Mouse (Mus musculus) CH12.LX (cell line): ENCODE measurements around the gene Mettl27. TPM values are rescaled to one million over a fixed set of nuclear protein-coding genes. Genes with fewer than 3 reads are reported as not detected.

Experiments
- DNase-seq: peaks from one replicate; pipeline ENCODE4 v3.0.0-alpha.2; 2013; ENCODE audit errors: extremely low read depth
- H3K27ac ChIP-seq: 2 replicates; pipeline ENCODE4 v1.5.1; 2012; ENCODE audit warnings: low read depth, mild to moderate bottlenecking, control low read depth, moderate library complexity; ENCODE audit not compliant: insufficient read depth
- H3K27me3 ChIP-seq: replicated peaks from 2 replicates; pipeline ENCODE3; 2012; ENCODE audit warnings: inconsistent platforms
- H3K36me3 ChIP-seq, 2 experiments: replicated peaks in 1 of 2; 2 replicates each; pipeline versions ENCODE3 to v1.6.1; 2012; ENCODE audit warnings: inconsistent platforms in 1 of 2, low read length in 1 of 2, mild to moderate bottlenecking in 1 of 2, mixed read lengths in 1 of 2, moderate library complexity in 1 of 2; ENCODE audit not compliant: control insufficient read depth in 1 of 2, insufficient read depth in 1 of 2
- H3K4me1 ChIP-seq, 2 experiments: 2 replicates each; pipeline ENCODE4 v1.6.1; 2012; ENCODE audit warnings: inconsistent platforms in 1 of 2, moderate library complexity in 1 of 2; ENCODE audit not compliant: insufficient read depth in 2 of 2, control insufficient read depth in 1 of 2
- H3K4me2 ChIP-seq: 2 replicates; pipeline ENCODE4 v1.6.1; 2012; ENCODE audit warnings: low read depth, mild to moderate bottlenecking, control low read depth; ENCODE audit not compliant: poor library complexity, insufficient read depth, severe bottlenecking
- H3K4me3 ChIP-seq, 3 experiments: fragments of 150-350 bp in 1 of 3; sonication (generic) in 1 of 3; replicated peaks in 1 of 3; 2 replicates each; pipeline versions ENCODE3 to v1.5.1; 2011 to 2012; ENCODE audit warnings: low read depth in 2 of 3, low read length in 2 of 3, mild to moderate bottlenecking in 2 of 3, moderate library complexity in 2 of 3, control low read depth in 1 of 3, improper control_type of control experiment in 1 of 3, inconsistent platforms in 1 of 3, mixed read lengths in 1 of 3; ENCODE audit not compliant: poor library complexity in 1 of 3
- H3K79me2 ChIP-seq: replicated peaks from 2 replicates; pipeline ENCODE4 v1.6.1; 2012; ENCODE audit warnings: mild to moderate bottlenecking, moderate library complexity; ENCODE audit not compliant: control insufficient read depth, poor library complexity, insufficient read depth, severe bottlenecking; ENCODE audit errors: extremely low read depth
- H3K9ac ChIP-seq: 2 replicates; pipeline ENCODE4 v1.6.1; 2012; ENCODE audit warnings: low read depth, mild to moderate bottlenecking, control low read depth, moderate library complexity; ENCODE audit not compliant: insufficient read depth
- H3K9me3 ChIP-seq: replicated peaks from 2 replicates; pipeline ENCODE3; 2012; ENCODE audit warnings: low read length, inconsistent platforms, mixed read lengths
- BHLHE40 ChIP-seq: IDR thresholded peaks from 2 replicates; pipeline ENCODE4 v1.6.1; 2011; ENCODE audit warnings: mild to moderate bottlenecking, low read depth, low read length, improper control_type of control experiment
- CHD1 ChIP-seq: IDR thresholded peaks from 2 replicates; pipeline ENCODE4 v1.6.1; 2012; ENCODE audit warnings: low read depth, low read length, improper control_type of control experiment, inconsistent platforms
- CHD2 ChIP-seq: IDR thresholded peaks from 2 replicates; pipeline ENCODE4 v1.6.1; 2011; ENCODE audit warnings: low read length, improper control_type of control experiment
- CTCF ChIP-seq, 2 experiments: IDR thresholded peaks in 1 of 2; conservative IDR thresholded peaks in 1 of 2; 2 replicates each; pipeline ENCODE4 v1.5.1; 2011 to 2012; ENCODE audit warnings: low read depth in 2 of 2, low read length in 2 of 2, improper control_type of control experiment in 1 of 2, inconsistent platforms in 1 of 2, mild to moderate bottlenecking in 1 of 2, moderate library complexity in 1 of 2
- E2F4 ChIP-seq: IDR thresholded peaks from 2 replicates; pipeline ENCODE4 v1.6.1; 2011; ENCODE audit warnings: low read depth, low read length, improper control_type of control experiment; ENCODE audit not compliant: insufficient replicate concordance
- ELF1 ChIP-seq: IDR thresholded peaks from 2 replicates; pipeline ENCODE4 v1.6.1; 2014; ENCODE audit warnings: low read depth, mild to moderate bottlenecking, inconsistent platforms, low read length, improper control_type of control experiment
- IRF4 ChIP-seq: IDR thresholded peaks from 2 replicates; pipeline ENCODE4 v1.6.1; 2014; ENCODE audit warnings: low read depth, mild to moderate bottlenecking, inconsistent platforms, low read length, improper control_type of control experiment
- KAT2A ChIP-seq: IDR thresholded peaks from 2 replicates; pipeline ENCODE4 v1.6.1; 2012; ENCODE audit warnings: low read length, improper control_type of control experiment, inconsistent platforms; ENCODE audit not compliant: insufficient replicate concordance
- MAFK ChIP-seq: IDR thresholded peaks from 2 replicates; pipeline ENCODE4 v1.6.1; 2011; ENCODE audit warnings: low read length, improper control_type of control experiment; ENCODE audit not compliant: insufficient replicate concordance
- MAZ ChIP-seq: IDR thresholded peaks from 2 replicates; pipeline ENCODE4 v1.6.1; 2012; ENCODE audit warnings: low read depth, mild to moderate bottlenecking, inconsistent platforms, low read length, improper control_type of control experiment, moderate library complexity
- MYC ChIP-seq: IDR thresholded peaks from 2 replicates; pipeline ENCODE4 v1.6.1; 2011; ENCODE audit warnings: low read depth, mild to moderate bottlenecking, improper control_type of control experiment, low read length
- NRF1 ChIP-seq: IDR thresholded peaks from 2 replicates; pipeline ENCODE4 v1.6.1; 2014; ENCODE audit warnings: low read depth, mild to moderate bottlenecking, inconsistent platforms, low read length, improper control_type of control experiment, moderate library complexity
- POLR2A ChIP-seq: IDR thresholded peaks from 2 replicates; pipeline ENCODE4 v1.6.1; 2011; ENCODE audit warnings: low read depth, mild to moderate bottlenecking, improper control_type of control experiment, low read length
- RAD21 ChIP-seq: IDR thresholded peaks from 2 replicates; pipeline ENCODE4 v1.6.1; 2011; ENCODE audit warnings: low read depth, mild to moderate bottlenecking, low read length, improper control_type of control experiment, moderate library complexity
- RCOR1 ChIP-seq: conservative IDR thresholded peaks from 2 replicates; pipeline ENCODE4 v1.6.1; 2012; ENCODE audit warnings: low read depth, mild to moderate bottlenecking, inconsistent platforms, low read length, improper control_type of control experiment
- SIN3A ChIP-seq: IDR thresholded peaks from 2 replicates; pipeline ENCODE4 v1.6.1; 2012; ENCODE audit warnings: low read length, improper control_type of control experiment, inconsistent platforms
- TBP ChIP-seq: conservative IDR thresholded peaks from 2 replicates; pipeline ENCODE4 v1.6.1; 2011; ENCODE audit warnings: low read depth, low read length, improper control_type of control experiment
- TCF12 ChIP-seq: IDR thresholded peaks from 2 replicates; pipeline ENCODE4 v1.6.1; 2014; ENCODE audit warnings: low read depth, mild to moderate bottlenecking, inconsistent platforms, low read length, improper control_type of control experiment
- USF2 ChIP-seq: conservative IDR thresholded peaks from 2 replicates; pipeline ENCODE4 v1.6.1; 2011; ENCODE audit warnings: low read depth, low read length, improper control_type of control experiment
- ZKSCAN1 ChIP-seq: IDR thresholded peaks from 2 replicates; pipeline ENCODE4 v1.6.1; 2012; ENCODE audit warnings: low read depth, inconsistent platforms, low read length, improper control_type of control experiment, borderline replicate concordance
- dilution Hi-C: fragments of 300-500 bp; cut with MboI; formaldehyde crosslinking; loops from 2 replicates; pipeline ENCODE4 v1.14.3; 2020; ENCODE audit warnings: low sequenced_read_pairs; ENCODE audit not compliant: extremely low pct_unique_long_range_greater_than_20kb, extremely low pct_ligation_motif_present
- in situ Hi-C: fragments of 300-500 bp; cut with MboI; formaldehyde crosslinking; loops from 3 replicates; pipeline ENCODE4 v1.14.3; 2019; ENCODE audit warnings: low sequenced_read_pairs, low pct_ligation_motif_present, low pct_unique_long_range_greater_than_20kb, mixed read lengths
- polyA plus RNA-seq: library from polyadenylated mRNA; unstranded; fragments of >175 nt; gene quantifications from 2 replicates; pipeline ENCODE4 v1.2.1, GENCODE M21; 2012; ENCODE audit warnings: low read depth; ENCODE audit not compliant: insufficient read length
- total RNA-seq, 2 experiments: library from RNA; depleted of rRNA; stranded (reverse); fragments of 300-350 nt in 1 of 2; fragments of >200 nt in 1 of 2; gene quantifications; 2 replicates each; pipeline ENCODE4 v1.2.3; 2012 to 2014

Gene Mettl27
- total and polyA plus RNA-seq, 3 experiments, result 0.73 to 1.9 (median 0.93) TPM

- peak overlapping the region; percentile 43 for H3K27ac ChIP-seq
- H3K4me2 ChIP-seq, result peak overlapping the region; percentile 58
- peak; percentile 39 for DNase-seq
- no peak overlapping the region for H3K4me3 ChIP-seq
- dilution Hi-C loops, result no loop called here
- 0 out of 2 replicates have a peak overlapping the region, but pooled peaks have one; percentile 8 for H3K9ac ChIP-seq
- in situ Hi-C loops, result no loop called here
- TF ChIP-seq MYC (0 out of 2 replicates have a peak, but pooled peaks have one; percentile 56), IRF4 (no peak), TBP (0 out of 2 replicates have a peak, but pooled peaks have one; percentile 22), POLR2A (peak; percentile 24; the same call in 1 of the 2 replicates), ELF1 (peak; percentile 32; the same call in 1 of the 2 replicates), BHLHE40 (peak; percentile 13; the same call in 1 of the 2 replicates), ZKSCAN1 (peak; percentile 83), NRF1 (no peak), USF2 (no peak), MAFK (no peak), SIN3A (0 out of 2 replicates have a peak, but pooled peaks have one; percentile 13), MAZ (no peak), CTCF (conservative IDR thresholded peaks at IDR 0.05 in 1 of 2, IDR thresholded peaks at IDR 0.05 in 1 of 2; ENCODE audit: low read depth in 2 of 2, low read length in 2 of 2) (no peak), CHD1 (no peak), E2F4 (no peak), TCF12 (peak; percentile 40; the same call in 1 of the 2 replicates), RAD21 (no peak), CHD2 (peak; percentile 87), KAT2A (no peak), RCOR1 (no peak)
- H3K36me3 ChIP-seq, result no peaks in the 10 kb centered on the region
- H3K4me1 ChIP-seq, result peaks cover 20 to 33% of the 10 kb centered on the region in 2 experiments
- peaks cover 2% of the 10 kb centered on the region for H3K27me3 ChIP-seq
- H3K79me2 ChIP-seq, result no peaks in the 10 kb centered on the region
- no peaks in the 10 kb centered on the region for H3K9me3 ChIP-seq
Observed at GRCm38 (mm10) chr5:134951053-134951884, 19.1 kb downstream of the Mettl27 start.

GRCm38 (mm10) chr5:134955491-134955890, 23.3 kb downstream of the Mettl27 start:
- Histone ChIP-seq H3K4me3 (no peak overlapping the region), H3K79me2 (no peaks in the 10 kb centered on the region), H3K9me3 (no peaks in the 10 kb centered on the region), H3K27me3 (no peaks in the 10 kb centered on the region), H3K4me2 (no peak overlapping the region), H3K27ac (no peak overlapping the region), H3K4me1 (peaks cover 18 to 23% of the 10 kb centered on the region in 2 experiments), H3K36me3 (no peaks in the 10 kb centered on the region), H3K9ac (no peak overlapping the region)
- in situ Hi-C loops (no loop called here), dilution Hi-C loops (no loop called here)
- TF ChIP-seq MYC (no peak), USF2 (no peak)
- DNase-seq, result no peak
